In genomic region chr14:62389729-62390536, GRCm38 (mm10) we compare ENCODE assay signal across 9 mouse cellular contexts.
A peak's percentile ranks its signal among the peaks of the same experiment; 100 is the strongest.
DNase-seq lines count a peak whose midpoint lies in the region; TF ChIP-seq lines count a peak whose summit lies in the region.
"Had no signal": no experiment of that assay in that cellular context is flagged by ENCODE, and none has a peak within 500 bp of the region (broad histone marks: within the 10 kb centered on the region; RNA-seq: fewer than 3 reads in every experiment).

No protein-coding gene starts in this region.

- intact Hi-C loops in left cerebral cortex, adult 2 months (cut with DNase I), result loop anchor here (2.0 to 10.0 kb wide), 3 partner anchors 27 to 633 kb away; no protein-coding TSS in a partner anchor

- TF ChIP-seq CTCF in left cerebral cortex, adult 2 months (IDR thresholded peaks at IDR 0.05), result no peak

- peak; percentile 90 for DNase-seq in heart, adult 11 months
- no peak for DNase-seq in heart, adult 18-20 months
- DNase-seq in thymus, postnatal 14 days, result peak; percentile 5
- DNase-seq in thymus, postnatal 36 days, result no peak
- DNase-seq in left cerebral cortex, adult 2 months (ENCODE audit: extremely low spot score in 1 of 2, low spot score in 2 of 2), result peak; percentile 15 to 24
- DNase-seq in right cerebral cortex, postnatal 4 days, result peak; percentile 24
- DNase-seq in urinary bladder, postnatal 25 days (ENCODE audit: low spot score), result no peak
- DNase-seq in urinary bladder, postnatal 14 days (ENCODE audit: low spot score), result no peak
- DNase-seq: gastrocnemius, postnatal 25 days had no signal

- H3K4me3 ChIP-seq in left cerebral cortex, adult 2 months, result peak overlapping the region; percentile 27; the same call in 1 of the 2 replicates

- H3K27ac ChIP-seq in left cerebral cortex, adult 2 months, result no peak overlapping the region

Comparison
In these comparisons a context has a peak if more than half of its experiments do, and no peak if none do; other contexts are left out.
1. DNase-seq: peak in heart, adult 11 months (single experiment), thymus, postnatal 14 days (single experiment), left cerebral cortex, adult 2 months (2 of 2) and right cerebral cortex, postnatal 4 days (single experiment); none in heart, adult 18-20 months (0 of 2), thymus, postnatal 36 days (0 of 2), urinary bladder, postnatal 25 days (single experiment) and urinary bladder, postnatal 14 days (single experiment).